ENCODE assay signal across 10 mouse cellular contexts in genomic region chr10:61372585-61372923, GRCm38 (mm10). TPM values are rescaled to one million over a fixed set of nuclear protein-coding genes. Genes with fewer than 3 reads are reported as not detected.
DNase-seq lines count a peak whose midpoint lies in the region; ATAC-seq and TF ChIP-seq lines count a peak whose summit lies in the region.
"Had no signal": no experiment of that assay in that cellular context is flagged by ENCODE, and none has a peak within 500 bp of the region (broad histone marks: within the 10 kb centered on the region; RNA-seq: fewer than 3 reads in every experiment).

No protein-coding gene starts in this region.

- peaks cover 57% of the 10 kb centered on the region for H3K4me1 ChIP-seq in heart, embryonic 16.5 days (ENCODE audit: control insufficient read depth, insufficient read depth, low read length)
- peaks cover 12% of the 10 kb centered on the region; the same call in 1 of the 2 replicates for H3K4me1 ChIP-seq in stomach, embryonic 16.5 days (ENCODE audit: control insufficient read depth, insufficient read depth, low read length)
- H3K4me1 ChIP-seq in stomach, postnatal 0 days (replicated peaks; ENCODE audit: control insufficient read depth, insufficient read depth): no peaks in the 10 kb centered on the region
- H3K4me1 ChIP-seq in hindbrain, embryonic 15.5 days (replicated peaks): peaks cover 28% of the 10 kb centered on the region

- no peaks in the 10 kb centered on the region for H3K27me3 ChIP-seq in heart, embryonic 16.5 days (ENCODE audit: control insufficient read depth, insufficient read depth, low read length)
- no peaks in the 10 kb centered on the region for H3K27me3 ChIP-seq in stomach, embryonic 16.5 days (ENCODE audit: control insufficient read depth, insufficient read depth, low read length)
- H3K27me3 ChIP-seq in stomach, postnatal 0 days (ENCODE audit: control insufficient read depth, insufficient read depth, low read length): no peaks in the 10 kb centered on the region
- H3K27me3 ChIP-seq in hindbrain, embryonic 15.5 days: no peaks in the 10 kb centered on the region

- WGBS in heart, embryonic 16.5 days: 57% methylated on average over 3 of the region's 4 CpGs
- 63% methylated on average over 4 of the region's 4 CpGs for WGBS in stomach, embryonic 16.5 days
- WGBS in stomach, postnatal 0 days: 74% methylated on average over 4 of the region's 4 CpGs
- WGBS in hindbrain, embryonic 15.5 days: 50% methylated on average over 4 of the region's 4 CpGs

- H3K27ac ChIP-seq in heart, embryonic 16.5 days (ENCODE audit: low read length): peak overlapping the region; percentile 24; the same call in 1 of the 2 replicates
- no peak overlapping the region for H3K27ac ChIP-seq in stomach, embryonic 16.5 days (ENCODE audit: low read length)
- no peak overlapping the region for H3K27ac ChIP-seq in stomach, postnatal 0 days (replicated peaks)
- peak overlapping the region; percentile 53; the same call in 1 of the 2 replicates for H3K27ac ChIP-seq in hindbrain, embryonic 15.5 days (replicated peaks)
- H3K27ac ChIP-seq: liver, embryonic 14.5 days had no signal

- no peak for DNase-seq in heart, adult 9 months (ENCODE audit: low spot score in 2 of 2)
- DNase-seq in stomach, postnatal 0 days (ENCODE audit: low spot score): no peak
- DNase-seq in embryo, embryonic 9.5 days (ENCODE audit: extremely low spot score): no peak
- DNase-seq: right cerebral cortex, postnatal 4 days had no signal

- no peaks in the 10 kb centered on the region for H3K9me3 ChIP-seq in heart, embryonic 16.5 days (replicated peaks; ENCODE audit: control insufficient read depth, low read length)
- H3K9me3 ChIP-seq in stomach, embryonic 16.5 days (replicated peaks; ENCODE audit: control insufficient read depth, low read length): no peaks in the 10 kb centered on the region
- no peaks in the 10 kb centered on the region for H3K9me3 ChIP-seq in stomach, postnatal 0 days (ENCODE audit: control insufficient read depth, low read length)
- H3K9me3 ChIP-seq in hindbrain, embryonic 15.5 days: no peaks in the 10 kb centered on the region

- no peak for TF ChIP-seq CTCF in stomach, postnatal 0 days (IDR thresholded peaks at IDR 0.05; ENCODE audit: low read depth)

- no peaks in the 10 kb centered on the region for H3K36me3 ChIP-seq in heart, embryonic 16.5 days (ENCODE audit: control insufficient read depth, insufficient read depth)
- no peaks in the 10 kb centered on the region for H3K36me3 ChIP-seq in stomach, embryonic 16.5 days (ENCODE audit: control insufficient read depth, insufficient read depth, low read length)
- H3K36me3 ChIP-seq in stomach, postnatal 0 days (ENCODE audit: control insufficient read depth, insufficient read depth, low read length): no peaks in the 10 kb centered on the region
- no peaks in the 10 kb centered on the region for H3K36me3 ChIP-seq in hindbrain, embryonic 15.5 days

- no peak for ATAC-seq in heart, embryonic 16.5 days (replicated peaks; ENCODE audit: extremely low read depth, insufficient read depth, low FRiP score)
- ATAC-seq in stomach, embryonic 16.5 days (ENCODE audit: insufficient read depth, low FRiP score): no peak
- no peak for ATAC-seq in stomach, postnatal 0 days (ENCODE audit: low FRiP score, low TSS enrichment)
- ATAC-seq in hindbrain, embryonic 15.5 days (ENCODE audit: low FRiP score, low read depth): no peak; the same call in 1 of the 2 replicates
- ATAC-seq in monocyte, adult 5-6 weeks (replicated peaks; ENCODE audit: insufficient number of reproducible peaks, low FRiP score, low TSS enrichment, poor library complexity, severe bottlenecking): no peak
- ATAC-seq: forebrain, embryonic 14.5 days had no signal

- TF ChIP-seq EP300 in stomach, postnatal 0 days (optimal IDR thresholded peaks at IDR 0.05): no peak

- H3K4me3 ChIP-seq in heart, embryonic 16.5 days (ENCODE audit: low read length): no peak overlapping the region
- no peak overlapping the region for H3K4me3 ChIP-seq in stomach, embryonic 16.5 days (replicated peaks; ENCODE audit: low read length)
- no peak overlapping the region for H3K4me3 ChIP-seq in stomach, postnatal 0 days (ENCODE audit: low read depth, low read length)
- H3K4me3 ChIP-seq in hindbrain, embryonic 15.5 days: no peak overlapping the region

- H3K4me2 ChIP-seq in heart, embryonic 16.5 days (ENCODE audit: low read depth, low read length): no peak overlapping the region
- H3K4me2 ChIP-seq in stomach, embryonic 16.5 days (ENCODE audit: low read depth, low read length): no peak overlapping the region
- no peak overlapping the region for H3K4me2 ChIP-seq in stomach, postnatal 0 days (replicated peaks; ENCODE audit: low read depth)
- H3K4me2 ChIP-seq in hindbrain, embryonic 15.5 days: no peak overlapping the region

- H3K9ac ChIP-seq in heart, embryonic 16.5 days (ENCODE audit: low read length): peak overlapping the region; percentile 14; the same call in 1 of the 2 replicates
- 0 out of 2 replicates have a peak overlapping the region, but pooled peaks have one; percentile 2 for H3K9ac ChIP-seq in stomach, embryonic 16.5 days (ENCODE audit: low read length)
- H3K9ac ChIP-seq in stomach, postnatal 0 days (ENCODE audit: low read length): no peak overlapping the region; the same call in none of the 2 replicates
- H3K9ac ChIP-seq in hindbrain, embryonic 15.5 days: no peak overlapping the region
- H3K9ac ChIP-seq: liver, embryonic 14.5 days had no signal

RNA-seq across cellular contexts. Expression of gene Pald1, which starts 10.8 kb away (rescaled TPM):
- 21.0 and 28.4 TPM in 2 replicates for polyA plus RNA-seq in heart, embryonic 16.5 days (2015; fragmentation: Nextera tagmentation; extraction: Ambion mirVana)
- polyA plus RNA-seq in stomach, embryonic 16.5 days (2015; fragmentation: Nextera tagmentation; extraction: Ambion mirVana): 17.0 and 18.1 TPM in 2 replicates
- polyA plus RNA-seq in stomach, postnatal 0 days (2015; fragmentation: Nextera tagmentation; extraction: Ambion mirVana): 5.6 and 5.7 TPM in 2 replicates
- 26.4 and 32.4 TPM in 2 replicates for polyA plus RNA-seq in hindbrain, embryonic 15.5 days (2015; fragmentation: Nextera tagmentation; extraction: Ambion mirVana)
- 1.8 to 8.2 TPM (median 7.5 TPM) in 3 replicates for total RNA-seq in monocyte, adult 5-6 weeks (2017)

RNA-seq across cellular contexts. Expression of gene Nodal, which starts 45.2 kb away (rescaled TPM):
- polyA plus RNA-seq in heart, embryonic 16.5 days (2015; fragmentation: Nextera tagmentation; extraction: Ambion mirVana): 0.14 TPM in 1 of 2 replicates, not detected in the other
- 0.21 and 0.31 TPM in 2 replicates for polyA plus RNA-seq in stomach, embryonic 16.5 days (2015; fragmentation: Nextera tagmentation; extraction: Ambion mirVana)
- 0.05 TPM in 1 of 2 replicates, not detected in the other for polyA plus RNA-seq in stomach, postnatal 0 days (2015; fragmentation: Nextera tagmentation; extraction: Ambion mirVana)
- 0.30 and 0.34 TPM in 2 replicates for polyA plus RNA-seq in hindbrain, embryonic 15.5 days (2015; fragmentation: Nextera tagmentation; extraction: Ambion mirVana)
- total RNA-seq in monocyte, adult 5-6 weeks (2017): 0.49 TPM in 1 of 3 replicates, not detected in the others
- polyA plus RNA-seq: forebrain, embryonic 14.5 days had no signal

Comparison
In these comparisons a context has a peak if more than half of its experiments do, and no peak if none do; other contexts are left out.
1. H3K9ac ChIP-seq: peak in heart, embryonic 16.5 days (single experiment) and stomach, embryonic 16.5 days (single experiment); none in stomach, postnatal 0 days (single experiment) and hindbrain, embryonic 15.5 days (single experiment).
2. H3K27ac ChIP-seq: peak in heart, embryonic 16.5 days (single experiment) and hindbrain, embryonic 15.5 days (single experiment); none in stomach, embryonic 16.5 days (single experiment) and stomach, postnatal 0 days (single experiment).